Mouse (Mus musculus) liver, embryonic 11.5 days (tissue): ENCODE measurements around the gene Scarb2. TPM values are rescaled to one million over a fixed set of nuclear protein-coding genes. Genes with fewer than 3 reads are reported as not detected.
A peak's percentile ranks its signal among the peaks of the same experiment; 100 is the strongest.

ENCODE experiments used
- ATAC-seq: fragments of 200-750 bp; cut with Nextera tagmentation; replicated peaks from 2 replicates; pipeline ENCODE4 v1.8.0; 2017; ENCODE audit warnings: moderate number of reproducible peaks, mild to moderate bottlenecking, moderate TSS enrichment, moderate library complexity; ENCODE audit not compliant: low FRiP score
- DNase-seq: peaks from one replicate; pipeline ENCODE4 v3.0.0-alpha.2; 2017; ENCODE audit warnings: low spot score
- H3K27ac ChIP-seq: fragments of 300-500 bp; sonication (generic); 2 replicates; pipeline ENCODE4 v1.5.1; 2014; ENCODE audit warnings: mild to moderate bottlenecking, low read depth, low read length, control low read depth
- H3K27me3 ChIP-seq: fragments of 300-500 bp; sonication (generic); replicated peaks from 2 replicates; pipeline ENCODE4 v1.6.1; 2014; ENCODE audit warnings: low read length, mixed read lengths; ENCODE audit not compliant: control insufficient read depth, insufficient read depth
- H3K36me3 ChIP-seq: fragments of 300-500 bp; sonication (generic); 2 replicates; pipeline ENCODE4 v1.6.1; 2014; ENCODE audit warnings: mild to moderate bottlenecking, low read length, moderate library complexity, mixed read lengths; ENCODE audit not compliant: control insufficient read depth, insufficient read depth
- H3K4me1 ChIP-seq: fragments of 300-500 bp; sonication (generic); replicated peaks from 2 replicates; pipeline ENCODE4 v1.6.1; 2014; ENCODE audit warnings: low read length, mixed read lengths; ENCODE audit not compliant: control insufficient read depth, insufficient read depth
- H3K4me2 ChIP-seq: fragments of 300-500 bp; sonication (generic); 2 replicates; pipeline ENCODE4 v1.6.1; 2014; ENCODE audit warnings: mild to moderate bottlenecking, control low read depth, moderate library complexity
- H3K4me3 ChIP-seq: fragments of 300-500 bp; sonication (generic); 2 replicates; pipeline ENCODE4 v1.5.1; 2014; ENCODE audit warnings: low read depth, low read length, control low read depth
- H3K9ac ChIP-seq: fragments of 300-500 bp; sonication (generic); 2 replicates; pipeline ENCODE4 v1.6.1; 2014; ENCODE audit warnings: low read depth, low read length, control low read depth
- H3K9me3 ChIP-seq: fragments of 300-500 bp; sonication (generic); 2 replicates; pipeline ENCODE4 v1.6.1; 2016; ENCODE audit warnings: low read length, inconsistent platforms, mixed read lengths; ENCODE audit not compliant: control insufficient read depth
- WGBS: fragments of 180-500 bp; shearing (Covaris S2); extraction: QIAGEN DNeasy Blood & Tissue Kit; methylation state at CpG from one replicate; pipeline ENCODE4 v1.1.7; 2014; 5-methylcytosine and 5-hydroxymethylcytosine counted together
- polyA plus RNA-seq: library from polyadenylated mRNA; unstranded; fragments of >200 nt; fragmentation: Nextera tagmentation; extraction: Ambion mirVana; gene quantifications from 2 replicates; pipeline ENCODE4 v1.2.1, GENCODE M21; 2014

Gene Scarb2
- polyA plus RNA-seq, 1 experiment from 2014 or later: 7.0 TPM

- 80% methylated on average over 11 of the region's 11 CpGs for WGBS
- ATAC-seq: no peak
- no peaks in the 10 kb centered on the region for H3K4me1 ChIP-seq
Measured at GRCm38 (mm10) chr5:92413271-92413981, 93.2 kb downstream of the Scarb2 start.

GRCm38 (mm10) chr5:92411461-92412140 is 95.0 kb downstream of the Scarb2 start:
- ATAC-seq (no peak), DNase-seq (no peak)
- Histone ChIP-seq H3K27me3 (no peaks in the 10 kb centered on the region), H3K9ac (no peak overlapping the region), H3K4me3 (no peak overlapping the region), H3K9me3 (no peaks in the 10 kb centered on the region), H3K4me1 (no peaks in the 10 kb centered on the region), H3K4me2 (no peak overlapping the region), H3K27ac (no peak overlapping the region), H3K36me3 (peaks cover 11% of the 10 kb centered on the region)
- WGBS: 66% methylated on average over 7 of the region's 7 CpGs

More at GRCm38 (mm10) chr5:92413271-92413981, 93.2 kb downstream of the Scarb2 start:
- Histone ChIP-seq H3K4me2 (no peak overlapping the region), H3K27ac (no peak overlapping the region), H3K4me3 (no peak overlapping the region), H3K9me3 (no peaks in the 10 kb centered on the region), H3K27me3 (no peaks in the 10 kb centered on the region), H3K36me3 (peaks cover 27% of the 10 kb centered on the region), H3K9ac (no peak overlapping the region)
- no peak for DNase-seq

- no peaks in the 10 kb centered on the region for H3K4me1 ChIP-seq
- 89% methylated on average over 5 of the region's 5 CpGs for WGBS
- no peaks in the 10 kb centered on the region for H3K9me3 ChIP-seq
- DNase-seq (no peak), ATAC-seq (no peak)
- H3K9ac ChIP-seq: no peak overlapping the region
- no peak overlapping the region for H3K4me2 ChIP-seq
- H3K27ac ChIP-seq: no peak overlapping the region
- no peak overlapping the region for H3K4me3 ChIP-seq
- no peaks in the 10 kb centered on the region for H3K27me3 ChIP-seq
- H3K36me3 ChIP-seq: peaks cover 5% of the 10 kb centered on the region
Measured at GRCm38 (mm10) chr5:92410486-92410885, 96.1 kb downstream of the Scarb2 start.

- Histone ChIP-seq H3K4me3 (no peak overlapping the region), H3K36me3 (peaks cover 3% of the 10 kb centered on the region), H3K27me3 (no peaks in the 10 kb centered on the region), H3K4me1 (no peaks in the 10 kb centered on the region), H3K4me2 (no peak overlapping the region), H3K9ac (no peak overlapping the region), H3K9me3 (no peaks in the 10 kb centered on the region), H3K27ac (no peak overlapping the region)
- DNase-seq (no peak), ATAC-seq (no peak)
- 75% methylated on average over 9 of the region's 9 CpGs for WGBS
Measured at GRCm38 (mm10) chr5:92409361-92410155, 97.1 kb downstream of the Scarb2 start.

- 60% methylated on average over 2 of the region's 2 CpGs for WGBS
- ATAC-seq: no peak
Measured at GRCm38 (mm10) chr5:92404400-92404678, 102.3 kb downstream of the Scarb2 start.

DNA sequence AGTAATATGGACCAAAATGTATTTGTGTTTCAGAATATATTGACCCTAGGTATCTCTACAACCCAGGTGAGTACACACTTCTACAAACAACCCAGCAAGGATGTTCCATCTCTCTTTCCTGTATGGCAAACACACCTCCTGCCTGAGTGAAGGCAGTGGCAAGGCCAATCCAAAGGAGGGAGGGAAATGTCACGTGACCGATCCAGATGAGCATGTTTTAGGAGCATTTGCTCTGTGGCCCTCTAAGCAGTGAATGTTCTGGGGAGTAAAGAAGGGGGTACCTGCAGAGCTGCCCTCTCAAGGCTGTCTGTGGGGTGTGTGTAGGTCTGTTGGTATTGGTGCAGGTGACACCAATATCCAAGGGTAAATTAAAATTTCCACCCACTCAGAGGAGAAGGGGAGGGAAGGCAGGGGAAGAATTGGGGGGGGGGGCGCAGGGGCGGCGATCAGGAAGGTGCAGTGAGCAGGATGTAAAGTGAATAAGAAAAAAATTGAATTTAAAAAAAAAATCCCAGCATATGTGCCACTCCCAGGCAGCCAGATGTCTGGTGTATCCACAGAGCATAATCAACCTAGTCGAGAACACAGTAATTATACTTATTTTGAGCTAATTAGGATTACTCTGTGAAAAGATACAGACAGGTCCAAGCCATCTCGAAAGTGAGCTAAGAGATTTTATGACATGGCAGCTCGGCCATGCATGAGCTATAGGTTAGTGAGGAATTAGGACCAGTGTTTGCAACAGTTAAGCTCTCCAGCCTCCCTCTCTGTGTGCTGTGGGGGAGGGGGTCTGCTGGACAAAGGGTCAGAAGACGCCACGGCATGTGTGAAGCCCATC is 102.9 kb downstream of the Scarb2 start:
- Histone ChIP-seq H3K4me1 (no peaks in the 10 kb centered on the region), H3K9me3 (no peaks in the 10 kb centered on the region), H3K4me2 (no peak overlapping the region), H3K4me3 (no peak overlapping the region), H3K9ac (no peak overlapping the region), H3K27ac (no peak overlapping the region), H3K36me3 (no peaks in the 10 kb centered on the region), H3K27me3 (no peaks in the 10 kb centered on the region)
- 70% methylated on average over 10 of the region's 10 CpGs for WGBS
- ATAC-seq (no peak), DNase-seq (no peak)

More at GRCm38 (mm10) chr5:92404400-92404678, 102.3 kb downstream of the Scarb2 start:
- no peak overlapping the region for H3K27ac ChIP-seq
- H3K9me3 ChIP-seq: no peaks in the 10 kb centered on the region
- no peak overlapping the region for H3K9ac ChIP-seq
- no peaks in the 10 kb centered on the region for H3K27me3 ChIP-seq
- no peaks in the 10 kb centered on the region for H3K36me3 ChIP-seq
- H3K4me2 ChIP-seq: no peak overlapping the region
- no peak overlapping the region for H3K4me3 ChIP-seq
- H3K4me1 ChIP-seq: no peaks in the 10 kb centered on the region
- no peak for DNase-seq

DNA sequence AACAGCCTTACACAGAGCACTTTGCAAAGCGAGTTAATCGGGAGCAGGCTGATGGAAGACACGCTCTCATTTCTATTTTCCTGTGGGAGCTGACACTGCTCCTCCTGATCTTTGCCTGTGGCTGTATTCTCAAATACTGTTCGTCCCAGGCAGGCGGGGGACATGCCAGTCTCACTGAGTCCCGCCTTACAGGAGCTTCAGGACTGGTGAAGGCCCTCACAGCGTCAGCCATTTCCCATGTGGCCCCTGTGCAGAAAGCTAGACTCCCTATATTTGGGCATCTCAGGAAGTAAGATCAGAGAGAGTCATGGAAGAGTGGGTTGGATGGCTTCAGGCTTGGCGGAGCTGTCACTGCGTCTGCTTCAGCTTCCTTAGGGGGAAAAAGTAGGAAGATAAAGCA is 103.8 kb downstream of the Scarb2 start:
- Histone ChIP-seq H3K9ac (no peak overlapping the region), H3K4me3 (no peak overlapping the region), H3K4me2 (no peak overlapping the region), H3K27ac (no peak overlapping the region), H3K9me3 (no peaks in the 10 kb centered on the region), H3K4me1 (peaks cover 3% of the 10 kb centered on the region; the same call in 1 of the 2 replicates), H3K36me3 (no peaks in the 10 kb centered on the region), H3K27me3 (no peaks in the 10 kb centered on the region)
- DNase-seq (no peak), ATAC-seq (no peak)
- WGBS: 63% methylated on average over 9 of the region's 9 CpGs

DNA sequence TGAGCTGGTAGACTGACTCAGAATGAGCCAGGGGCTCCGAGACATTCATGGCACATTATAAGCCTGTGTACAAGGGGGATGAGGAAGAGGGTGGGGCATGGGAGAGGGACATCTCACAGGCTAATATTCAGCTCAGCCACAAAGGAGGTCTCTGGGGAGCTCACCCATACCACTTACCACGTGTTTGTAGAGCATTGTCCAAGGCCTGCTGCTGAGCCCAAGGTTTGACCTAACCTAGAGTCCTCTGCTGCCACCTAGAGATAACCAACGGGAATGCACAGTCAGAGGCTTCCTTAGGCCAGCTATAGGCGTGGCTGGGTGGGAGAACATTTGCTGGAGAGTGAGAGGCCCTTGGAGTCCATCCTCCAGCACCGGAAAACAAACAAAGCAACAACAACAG is 108.5 kb downstream of the Scarb2 start:
- Histone ChIP-seq H3K4me2 (no peak overlapping the region), H3K36me3 (no peaks in the 10 kb centered on the region), H3K4me1 (peaks cover 27% of the 10 kb centered on the region), H3K9ac (0 out of 2 replicates have a peak overlapping the region, but pooled peaks have one; percentile 17), H3K27ac (no peak overlapping the region), H3K4me3 (no peak overlapping the region), H3K9me3 (no peaks in the 10 kb centered on the region), H3K27me3 (peaks cover 10% of the 10 kb centered on the region)
- WGBS: 21% methylated on average over 5 of the region's 5 CpGs
- DNase-seq (peak; percentile 76), ATAC-seq (peak; percentile 71)
